Mouse (Mus musculus) liver, embryonic 13.5 days (tissue): ENCODE data around the gene Asxl2. TPM values are rescaled to one million over a fixed set of nuclear protein-coding genes. Genes with fewer than 3 reads are reported as not detected.
A peak's percentile ranks its signal among the peaks of the same experiment; 100 is the strongest.
"Not testable (repeated sequence)": the region's sequence is repeated elsewhere in the genome, so short reads cannot be mapped to it uniquely, and the experiment has no call there.

Experiments used
- ATAC-seq: fragments of 200-750 bp; cut with Nextera tagmentation; 2 replicates; pipeline ENCODE4 v1.8.0; 2017; ENCODE audit warnings: low read depth, mild to moderate bottlenecking, moderate number of reproducible peaks, moderate library complexity
- DNase-seq: peaks from one replicate; pipeline ENCODE4 v3.0.0; 2022
- H3K27ac ChIP-seq: fragments of 300-500 bp; sonication (generic); 2 replicates; pipeline ENCODE4 v1.5.1; 2015; ENCODE audit warnings: moderate library complexity, mild to moderate bottlenecking, inconsistent platforms
- H3K27me3 ChIP-seq: fragments of 300-500 bp; sonication (generic); 2 replicates; pipeline ENCODE4 v1.6.1; 2015; ENCODE audit warnings: mild to moderate bottlenecking, inconsistent platforms
- H3K36me3 ChIP-seq: fragments of 300-500 bp; sonication (generic); 2 replicates; pipeline ENCODE4 v1.6.1; 2015; ENCODE audit warnings: mild to moderate bottlenecking, inconsistent platforms
- H3K4me1 ChIP-seq: fragments of 300-500 bp; sonication (generic); replicated peaks from 2 replicates; pipeline ENCODE4 v1.6.1; 2015; ENCODE audit warnings: inconsistent platforms
- H3K4me2 ChIP-seq: fragments of 300-500 bp; sonication (generic); 2 replicates; pipeline ENCODE4 v1.6.1; 2015; ENCODE audit warnings: inconsistent platforms, mild to moderate bottlenecking, moderate library complexity
- H3K4me3 ChIP-seq: fragments of 300-500 bp; sonication (generic); replicated peaks from 2 replicates; pipeline ENCODE4 v1.5.1; 2015; ENCODE audit warnings: mild to moderate bottlenecking, inconsistent platforms
- H3K9ac ChIP-seq: fragments of 300-500 bp; sonication (generic); 2 replicates; pipeline ENCODE4 v1.6.1; 2015; ENCODE audit warnings: mild to moderate bottlenecking, inconsistent platforms
- H3K9me3 ChIP-seq: fragments of 300-500 bp; sonication (generic); replicated peaks from 2 replicates; pipeline ENCODE4 v1.6.1; 2016; ENCODE audit warnings: inconsistent platforms
- WGBS: fragments of 180-500 bp; shearing (Covaris S2); methylation state at CpG from one replicate; pipeline ENCODE4 v1.1.7; 2015; ENCODE audit not compliant: insufficient replicate concordance; 5-methylcytosine and 5-hydroxymethylcytosine counted together
- polyA plus RNA-seq: library from polyadenylated mRNA; unstranded; fragments of >200 nt; fragmentation: Nextera tagmentation; extraction: Ambion mirVana; gene quantifications from 2 replicates; pipeline ENCODE4 v1.2.1, GENCODE M21; 2015

Asxl2 gene
- polyA plus RNA-seq, 1 experiment from 2014 or later = 9.6 TPM

DNA sequence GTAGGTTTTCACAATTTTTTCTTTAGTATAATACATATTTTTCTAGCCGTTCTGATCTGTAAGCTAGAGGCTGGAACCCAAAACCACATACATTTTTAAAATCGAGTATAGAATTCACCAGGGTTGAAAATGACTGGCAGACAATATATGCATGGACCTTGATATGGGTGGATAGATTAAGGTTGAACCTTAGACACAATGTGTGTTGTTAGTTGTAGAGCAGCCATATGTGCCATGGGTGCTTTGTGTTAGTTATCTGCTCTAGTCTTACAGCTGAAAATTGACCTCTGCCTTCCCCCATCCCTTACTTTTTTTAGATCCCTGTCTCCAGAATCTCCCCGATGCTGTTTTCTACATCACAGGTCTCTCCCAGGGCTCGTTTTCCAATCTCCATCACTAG is 73.0 kb downstream of the Asxl2 start:
- no peak for ATAC-seq

DNA sequence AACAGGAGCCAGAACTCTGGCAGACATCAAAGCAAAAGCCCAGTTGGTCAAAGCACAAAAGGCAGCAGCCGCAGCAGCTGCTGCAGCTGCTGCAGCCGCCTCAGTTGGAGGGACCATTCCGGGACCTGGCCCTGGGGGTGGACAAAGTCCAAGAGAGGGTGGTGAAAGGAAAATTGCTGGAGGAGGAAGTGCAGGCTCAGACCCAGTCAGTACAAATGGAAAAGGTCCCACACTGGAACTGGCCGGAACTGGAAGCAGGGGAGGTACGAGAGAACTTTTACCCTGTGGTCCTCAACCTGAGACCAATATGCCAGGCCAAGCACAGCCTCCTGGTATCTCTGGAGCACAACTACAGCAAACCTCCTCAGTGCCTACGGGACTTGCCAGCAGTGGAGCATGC is 73.4 kb downstream of the Asxl2 start:
- no peak overlapping the region for H3K9ac ChIP-seq
- H3K27me3 ChIP-seq = no peaks in the 10 kb centered on the region
- 88% methylated on average over 6 of the region's 6 CpGs for WGBS
- ATAC-seq (no peak), DNase-seq (no peak)
- H3K4me2 ChIP-seq = no peak overlapping the region
- no peak overlapping the region for H3K27ac ChIP-seq
- H3K9me3 ChIP-seq = no peaks in the 10 kb centered on the region
- H3K4me1 ChIP-seq = no peaks in the 10 kb centered on the region
- no peak overlapping the region for H3K4me3 ChIP-seq
- H3K36me3 ChIP-seq = peaks cover 68% of the 10 kb centered on the region

More for the DNA sequence above, 73.0 kb downstream of the Asxl2 start:
- no peak overlapping the region for H3K4me2 ChIP-seq
- 81% methylated on average over 4 of the region's 4 CpGs for WGBS
- no peaks in the 10 kb centered on the region for H3K9me3 ChIP-seq
- no peak overlapping the region for H3K27ac ChIP-seq
- H3K9ac ChIP-seq = no peak overlapping the region
- H3K27me3 ChIP-seq = no peaks in the 10 kb centered on the region
- no peak overlapping the region for H3K4me3 ChIP-seq
- no peak for DNase-seq
- H3K36me3 ChIP-seq = peaks cover 71% of the 10 kb centered on the region
- no peaks in the 10 kb centered on the region for H3K4me1 ChIP-seq

DNA sequence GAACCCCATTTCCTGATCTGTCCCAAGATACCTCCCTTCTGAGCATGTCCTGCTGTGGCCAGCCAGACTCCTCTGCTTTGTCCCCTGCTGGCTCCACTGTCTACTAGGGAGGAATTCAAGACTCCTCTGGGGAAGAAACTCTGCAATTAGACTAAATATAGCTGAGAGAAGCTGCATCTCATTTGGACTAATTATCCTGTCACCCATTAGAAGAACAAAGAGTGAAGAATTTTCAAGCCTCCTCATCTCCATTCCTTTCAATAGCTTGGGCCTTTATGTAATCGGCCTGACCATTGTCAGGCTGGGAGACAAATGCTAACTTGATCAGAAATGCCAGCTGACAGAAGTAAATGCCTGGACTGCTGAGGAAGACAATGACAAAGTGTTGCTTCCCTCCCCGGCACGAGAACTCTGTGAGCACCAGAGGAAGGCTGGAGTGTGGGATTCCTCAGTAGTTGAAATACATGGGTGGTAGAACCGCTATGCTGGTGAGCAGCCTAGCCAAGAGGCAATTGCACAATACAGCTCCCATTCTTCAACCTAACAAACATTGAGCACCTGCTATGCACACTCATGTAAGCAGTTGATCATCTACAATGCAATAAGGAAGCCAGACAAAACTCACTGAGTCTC is 92.1 kb downstream of the Asxl2 start:
- Histone ChIP-seq H3K9ac (no peak overlapping the region), H3K4me3 (no peak overlapping the region), H3K4me2 (no peak overlapping the region), H3K27ac (no peak overlapping the region), H3K36me3 (no peaks in the 10 kb centered on the region), H3K9me3 (no peaks in the 10 kb centered on the region), H3K4me1 (no peaks in the 10 kb centered on the region), H3K27me3 (no peaks in the 10 kb centered on the region)
- 75% methylated on average over 4 of the region's 4 CpGs for WGBS
- no peak for ATAC-seq
- no peak for DNase-seq

DNA sequence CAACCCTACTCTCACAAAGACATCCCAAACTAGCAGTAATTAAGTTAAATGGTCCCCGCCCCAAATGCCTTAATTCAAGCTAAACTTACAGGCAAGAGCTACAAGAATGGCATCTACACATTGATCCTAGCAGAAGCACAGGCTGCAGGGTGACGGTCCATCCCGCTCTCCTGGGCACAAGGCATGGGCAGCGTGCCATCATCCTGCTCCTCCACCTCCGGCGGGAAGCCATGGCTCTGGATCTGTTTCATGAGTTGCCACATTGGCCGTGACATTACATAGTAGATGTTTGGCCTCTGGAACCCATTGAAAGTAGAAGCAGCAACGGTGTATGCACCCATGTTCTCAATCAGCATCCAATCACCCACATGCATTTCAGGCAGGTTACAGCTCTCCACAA is 95.1 kb downstream of the Asxl2 start:
- not testable (repeated sequence) for H3K4me3 ChIP-seq, DNase-seq, H3K4me2 ChIP-seq

DNA sequence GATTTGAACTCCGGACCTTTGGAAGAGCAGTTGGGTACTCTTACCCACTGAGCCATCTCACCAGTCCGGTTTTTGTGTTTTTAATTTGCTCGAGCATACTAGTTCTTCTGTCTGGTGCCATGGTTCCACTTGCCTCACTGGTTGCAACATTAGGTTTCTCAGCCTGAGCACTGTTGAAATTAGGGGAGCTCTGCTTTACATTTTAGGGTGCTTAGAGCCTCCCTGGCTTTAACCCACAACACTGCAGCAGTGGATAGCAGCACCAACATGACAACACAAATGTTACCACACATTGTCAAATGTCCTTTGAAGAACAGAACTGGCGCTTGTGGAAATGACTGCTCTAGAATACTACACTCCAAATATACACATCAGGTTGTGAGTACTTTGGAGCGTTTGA is 98.9 kb downstream of the Asxl2 start:
- DNase-seq (no peak), ATAC-seq (no peak)
- Histone ChIP-seq H3K4me3 (no peak overlapping the region), H3K27me3 (no peaks in the 10 kb centered on the region), H3K9me3 (no peaks in the 10 kb centered on the region), H3K9ac (no peak overlapping the region), H3K27ac (no peak overlapping the region), H3K4me2 (no peak overlapping the region), H3K4me1 (no peaks in the 10 kb centered on the region), H3K36me3 (no peaks in the 10 kb centered on the region)
- WGBS = 72% methylated on average over 5 of the region's 5 CpGs

More for the DNA sequence above, 95.1 kb downstream of the Asxl2 start:
- 81% methylated on average over 8 of the region's 8 CpGs for WGBS
- not testable (repeated sequence) for H3K27ac ChIP-seq, H3K4me1 ChIP-seq, H3K9me3 ChIP-seq, ATAC-seq, H3K9ac ChIP-seq, H3K36me3 ChIP-seq, H3K27me3 ChIP-seq

DNA sequence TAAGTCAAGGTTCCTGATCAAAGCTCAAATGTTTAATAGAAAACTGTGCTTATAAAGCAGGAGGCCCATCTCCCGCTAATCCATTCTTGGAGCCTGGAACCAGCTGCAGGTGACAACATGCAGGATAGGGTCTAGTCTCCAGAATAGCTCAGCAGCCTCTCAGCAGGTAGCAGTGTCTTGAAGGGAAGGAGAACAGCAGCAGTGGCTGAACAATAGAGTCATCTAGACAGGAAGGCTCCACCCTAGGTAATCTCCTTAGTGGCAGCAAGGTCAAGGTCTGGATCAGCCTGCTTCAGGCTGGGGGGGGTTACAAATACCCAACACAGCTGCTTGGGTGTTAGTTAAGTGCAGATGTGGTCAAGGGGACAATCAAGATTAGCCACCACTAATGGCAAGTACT is 108.8 kb downstream of the Asxl2 start:
- H3K36me3 ChIP-seq, H3K27me3 ChIP-seq, H3K27ac ChIP-seq, H3K9ac ChIP-seq, H3K4me1 ChIP-seq, ATAC-seq, H3K4me2 ChIP-seq, H3K4me3 ChIP-seq, H3K9me3 ChIP-seq, DNase-seq: not testable (repeated sequence)
- WGBS = 74% methylated on average over 1 of the region's 1 CpGs

DNA sequence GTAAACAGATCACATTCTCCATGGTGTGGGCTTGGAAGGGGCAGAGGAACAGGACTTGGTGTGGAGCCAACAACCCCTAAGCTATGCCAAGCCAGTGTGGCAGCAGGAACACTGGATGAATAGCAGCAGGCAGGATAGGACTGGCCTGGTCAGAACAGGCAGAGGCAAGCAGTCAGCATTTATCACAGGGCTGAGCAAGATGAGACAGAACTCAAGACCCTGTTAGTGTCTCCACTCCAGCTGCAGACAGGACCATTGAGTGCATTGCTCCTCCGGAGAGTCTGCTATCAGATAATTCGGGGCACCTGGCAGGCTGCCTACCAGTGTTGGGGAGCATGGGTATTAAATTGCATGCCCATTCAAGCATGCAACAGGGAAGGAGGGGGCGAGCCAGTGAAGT is 111.0 kb downstream of the Asxl2 start:
- H3K9ac ChIP-seq = no peak overlapping the region
- H3K27me3 ChIP-seq = no peaks in the 10 kb centered on the region
- ATAC-seq (no peak), DNase-seq (no peak)
- H3K4me2 ChIP-seq = no peak overlapping the region
- 58% methylated on average over 3 of the region's 3 CpGs for WGBS
- no peaks in the 10 kb centered on the region for H3K36me3 ChIP-seq
- H3K4me1 ChIP-seq = no peaks in the 10 kb centered on the region
- H3K4me3 ChIP-seq = no peak overlapping the region
- no peaks in the 10 kb centered on the region for H3K9me3 ChIP-seq
- no peak overlapping the region for H3K27ac ChIP-seq

DNA sequence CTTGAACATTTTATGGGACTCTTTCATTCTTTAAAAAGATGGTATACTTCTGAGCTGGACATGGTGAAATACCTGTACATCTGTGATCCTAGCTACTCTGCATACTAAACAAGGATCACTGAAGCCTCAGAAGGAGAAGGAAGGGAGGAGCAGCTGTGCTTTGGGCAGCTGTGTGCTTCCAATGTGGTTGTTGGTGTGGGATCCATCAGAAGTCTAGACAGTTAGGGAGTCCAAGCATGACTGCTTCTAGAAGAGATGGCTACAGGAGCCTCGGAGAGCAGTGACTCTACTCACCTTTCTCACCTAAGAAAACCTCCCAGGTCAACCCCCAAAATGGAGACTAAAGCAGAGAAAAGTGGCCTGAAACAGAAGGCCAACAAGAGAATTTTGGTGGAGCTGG is 111.4 kb downstream of the Asxl2 start:
- no peaks in the 10 kb centered on the region for H3K36me3 ChIP-seq
- DNase-seq (no peak), ATAC-seq (no peak)
- H3K4me3 ChIP-seq = no peak overlapping the region
- H3K9ac ChIP-seq = no peak overlapping the region
- no peak overlapping the region for H3K4me2 ChIP-seq
- no peaks in the 10 kb centered on the region for H3K27me3 ChIP-seq
- no peaks in the 10 kb centered on the region for H3K9me3 ChIP-seq
- no peak overlapping the region for H3K27ac ChIP-seq
- no peaks in the 10 kb centered on the region for H3K4me1 ChIP-seq
- 64% methylated on average over 1 of the region's 1 CpGs for WGBS

DNA sequence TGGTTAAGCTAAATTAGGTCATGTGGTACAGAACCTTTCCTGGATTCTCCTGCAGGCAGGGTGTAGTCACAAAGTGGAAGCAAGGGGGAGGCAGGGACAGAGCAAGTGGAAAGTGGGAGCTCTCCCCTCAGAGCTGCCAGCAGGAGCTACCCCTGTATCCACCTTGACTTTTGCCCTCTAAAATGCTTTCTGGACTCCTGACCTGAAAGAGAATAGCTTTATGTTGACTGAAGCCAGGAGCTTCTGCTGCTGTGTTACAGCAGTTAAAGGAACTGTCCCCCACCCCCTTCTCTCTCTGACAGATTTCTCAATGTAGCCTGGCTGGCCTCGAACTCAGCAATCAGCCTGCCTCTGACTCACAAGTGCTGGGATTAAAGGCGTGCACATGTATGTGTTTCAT is 112.9 kb downstream of the Asxl2 start:
- no peak overlapping the region for H3K4me2 ChIP-seq
- DNase-seq (no peak), ATAC-seq (peak; percentile 39; the same call in 1 of the 2 replicates)
- no peaks in the 10 kb centered on the region for H3K4me1 ChIP-seq
- H3K4me3 ChIP-seq = no peak overlapping the region
- H3K27me3 ChIP-seq = no peaks in the 10 kb centered on the region
- no peak overlapping the region for H3K27ac ChIP-seq
- 40% methylated on average over 2 of the region's 2 CpGs for WGBS
- H3K9me3 ChIP-seq = no peaks in the 10 kb centered on the region
- no peaks in the 10 kb centered on the region for H3K36me3 ChIP-seq
- H3K9ac ChIP-seq = no peak overlapping the region

DNA sequence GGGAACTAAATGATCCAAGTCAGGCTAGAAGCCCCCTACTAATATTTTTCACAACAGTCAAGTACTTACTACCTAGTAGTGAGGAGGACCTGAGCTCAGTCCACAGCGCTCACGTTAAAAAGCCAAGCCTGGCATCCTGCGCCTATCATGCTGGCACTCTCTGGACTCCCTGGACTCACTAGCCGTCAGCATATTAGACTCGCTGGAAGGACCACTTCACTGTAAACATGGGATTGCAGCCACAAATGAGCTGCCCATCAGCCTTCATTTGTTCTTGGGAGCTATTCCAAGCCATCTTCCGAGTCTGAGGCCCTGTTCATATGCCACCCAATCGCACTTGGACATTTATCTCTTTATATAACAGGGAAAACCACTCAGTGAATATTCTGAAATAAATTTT is 114.2 kb downstream of the Asxl2 start:
- no peak overlapping the region for H3K4me3 ChIP-seq
- H3K9ac ChIP-seq = no peak overlapping the region
- ATAC-seq (no peak), DNase-seq (no peak)
- H3K27ac ChIP-seq = no peak overlapping the region
- no peaks in the 10 kb centered on the region for H3K9me3 ChIP-seq
- no peaks in the 10 kb centered on the region for H3K4me1 ChIP-seq
- no peaks in the 10 kb centered on the region for H3K27me3 ChIP-seq
- WGBS = 81% methylated on average over 7 of the region's 7 CpGs
- H3K4me2 ChIP-seq = no peak overlapping the region
- H3K36me3 ChIP-seq = no peaks in the 10 kb centered on the region

DNA sequence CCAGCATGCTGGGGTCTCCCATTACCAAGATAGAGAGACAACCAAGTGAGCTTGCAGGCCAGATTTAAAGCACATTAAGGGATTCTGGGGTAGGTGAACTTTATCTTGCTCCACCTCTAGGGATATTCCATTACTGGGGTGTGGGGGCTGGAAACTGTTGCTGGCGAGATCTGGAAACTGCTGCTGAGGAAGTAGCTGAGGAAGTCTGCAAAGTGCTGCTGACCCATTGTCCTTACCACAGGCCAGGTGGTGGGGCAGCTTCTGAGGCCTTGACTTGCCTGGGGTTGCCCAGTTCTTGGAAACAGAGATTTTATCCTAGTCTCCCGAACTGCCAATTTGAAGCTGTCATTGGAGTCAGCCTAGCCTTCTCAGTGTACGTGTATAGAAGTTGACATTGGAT is 118.8 kb downstream of the Asxl2 start:
- DNase-seq = no peak
- no peak overlapping the region for H3K9ac ChIP-seq
- no peaks in the 10 kb centered on the region for H3K27me3 ChIP-seq
- H3K36me3 ChIP-seq = no peaks in the 10 kb centered on the region
- no peak for ATAC-seq
- H3K4me2 ChIP-seq = no peak overlapping the region
- no peak overlapping the region for H3K4me3 ChIP-seq
- H3K27ac ChIP-seq = no peak overlapping the region
- H3K9me3 ChIP-seq = no peaks in the 10 kb centered on the region
- WGBS = 34% methylated on average over 3 of the region's 3 CpGs
- H3K4me1 ChIP-seq = peaks cover 2% of the 10 kb centered on the region; the same call in 1 of the 2 replicates

DNA sequence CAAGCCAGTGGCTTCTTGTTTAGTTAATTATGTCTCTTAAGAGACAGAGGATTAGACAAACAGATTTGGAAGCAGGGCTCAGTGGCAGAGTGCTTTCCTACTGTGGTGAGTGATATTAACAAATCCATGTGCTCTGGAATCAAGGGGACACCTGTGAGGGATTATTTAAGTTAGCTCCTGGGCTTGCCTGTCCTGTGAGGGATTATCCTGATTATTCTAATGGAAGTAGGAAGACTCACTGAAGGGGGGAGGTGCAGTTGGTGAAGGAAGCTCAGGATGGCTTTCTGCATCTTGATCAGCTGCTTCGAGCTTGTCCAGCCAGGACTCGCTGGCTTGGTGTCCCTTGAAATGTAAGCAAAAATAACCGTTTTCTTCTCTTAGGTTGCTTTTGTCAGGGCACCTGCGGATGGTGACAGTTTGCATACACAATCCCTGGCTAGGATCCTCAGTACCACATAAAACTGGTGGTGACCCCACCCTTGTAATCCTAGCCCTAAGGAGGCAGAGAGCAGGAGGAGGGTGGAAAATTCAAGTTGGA is 119.5 kb downstream of the Asxl2 start:
- H3K27ac ChIP-seq = no peak overlapping the region
- H3K36me3 ChIP-seq = no peaks in the 10 kb centered on the region
- ATAC-seq (no peak), DNase-seq (no peak)
- H3K4me2 ChIP-seq = no peak overlapping the region
- WGBS = 48% methylated on average over 4 of the region's 4 CpGs
- no peaks in the 10 kb centered on the region for H3K27me3 ChIP-seq
- no peak overlapping the region for H3K4me3 ChIP-seq
- H3K9ac ChIP-seq = no peak overlapping the region
- H3K9me3 ChIP-seq = no peaks in the 10 kb centered on the region
- peaks cover 2% of the 10 kb centered on the region; the same call in 1 of the 2 replicates for H3K4me1 ChIP-seq
